24 mouse cellular contexts compared by ENCODE assay signal in genomic region chr19:12540727-12541126, GRCm38 (mm10). TPM values are rescaled to one million over a fixed set of nuclear protein-coding genes. Genes with fewer than 3 reads are reported as not detected.
"Had no signal": no experiment of that assay in that cellular context is flagged by ENCODE, and none has a peak within 500 bp of the region (broad histone marks: within the 10 kb centered on the region; RNA-seq: fewer than 3 reads in every experiment).

No protein-coding gene starts in this region.

- ATAC-seq: intestine, postnatal 0 days; liver, postnatal 0 days; lung, postnatal 0 days had no signal

- H3K27me3 ChIP-seq: megakaryocyte, embryonic 14.5 days; stomach, embryonic 15.5 days had no signal

- DNase-seq: kidney, adult 2 months; kidney, postnatal 25 days; layer of hippocampus, adult 9-11 months; liver, postnatal 0 days; lung, embryonic 14.5 days; midbrain, embryonic 14.5 days; thymus, postnatal 4 days had no signal

- H3K9ac ChIP-seq: liver, embryonic 14.5 days; liver, postnatal 0 days; lung, embryonic 14.5 days; stomach, embryonic 15.5 days had no signal

- H3K4me2 ChIP-seq: lung, embryonic 14.5 days; stomach, embryonic 15.5 days had no signal

- H3K36me3 ChIP-seq: midbrain, embryonic 10.5 days; stomach, embryonic 15.5 days had no signal

- H3K4me1 ChIP-seq: megakaryocyte, embryonic 14.5 days; midbrain, embryonic 10.5 days; stomach, embryonic 15.5 days had no signal

- H3K4me3 ChIP-seq: layer of hippocampus, adult 2 months; megakaryocyte, embryonic 14.5 days; midbrain, embryonic 10.5 days; stomach, embryonic 15.5 days had no signal

- H3K9me3 ChIP-seq: midbrain, embryonic 10.5 days; stomach, embryonic 15.5 days had no signal

- H3K27ac ChIP-seq: kidney, postnatal 0 days; layer of hippocampus, adult 2 months; liver, embryonic 14.5 days; macrophage; midbrain, embryonic 10.5 days; stomach, embryonic 15.5 days had no signal

RNA-seq across cellular contexts. Expression of gene Gm4952, which starts 59.0 kb away (rescaled TPM):
- total RNA-seq: layer of hippocampus, adult 2 months; layer of hippocampus, postnatal 25 days; left cerebral cortex, adult 18-20 months; left cerebral cortex, postnatal 36 days had no signal
- polyA plus RNA-seq: intestine, embryonic 14.5 days; large intestine, adult 2 months; limb, embryonic 11.5 days; lung, embryonic 14.5 days; lung, postnatal 0 days; macrophage; midbrain, embryonic 10.5 days; neural tube, embryonic 11.5 days; small intestine, adult 2 months had no signal
